Mouse (Mus musculus) left cerebral cortex, postnatal 36 days (tissue): ENCODE measurements around the gene 1700019N19Rik. TPM values are rescaled to one million over a fixed set of nuclear protein-coding genes. Genes with fewer than 3 reads are reported as not detected.

Experiments used
- DNase-seq, 2 experiments: peaks; one replicate each; pipeline ENCODE4 v3.0.0; 2021 to 2022; ENCODE audit warnings: low spot score in 2 of 2, mixed read lengths in 1 of 2
- intact Hi-C: fragments of 180-260 bp; cut with DNase I; formaldehyde crosslinking; loops from one replicate; pipeline ENCODE4 v1.15.1; 2025
- total RNA-seq, 2 experiments: library from RNA; stranded (reverse); gene quantifications; 2 replicates each; pipeline ENCODE4 v1.2.3; 2021

Gene 1700019N19Rik
- total RNA-seq, 2 experiments from 2014 or later = 1.1 TPM; not detected in 1

DNA sequence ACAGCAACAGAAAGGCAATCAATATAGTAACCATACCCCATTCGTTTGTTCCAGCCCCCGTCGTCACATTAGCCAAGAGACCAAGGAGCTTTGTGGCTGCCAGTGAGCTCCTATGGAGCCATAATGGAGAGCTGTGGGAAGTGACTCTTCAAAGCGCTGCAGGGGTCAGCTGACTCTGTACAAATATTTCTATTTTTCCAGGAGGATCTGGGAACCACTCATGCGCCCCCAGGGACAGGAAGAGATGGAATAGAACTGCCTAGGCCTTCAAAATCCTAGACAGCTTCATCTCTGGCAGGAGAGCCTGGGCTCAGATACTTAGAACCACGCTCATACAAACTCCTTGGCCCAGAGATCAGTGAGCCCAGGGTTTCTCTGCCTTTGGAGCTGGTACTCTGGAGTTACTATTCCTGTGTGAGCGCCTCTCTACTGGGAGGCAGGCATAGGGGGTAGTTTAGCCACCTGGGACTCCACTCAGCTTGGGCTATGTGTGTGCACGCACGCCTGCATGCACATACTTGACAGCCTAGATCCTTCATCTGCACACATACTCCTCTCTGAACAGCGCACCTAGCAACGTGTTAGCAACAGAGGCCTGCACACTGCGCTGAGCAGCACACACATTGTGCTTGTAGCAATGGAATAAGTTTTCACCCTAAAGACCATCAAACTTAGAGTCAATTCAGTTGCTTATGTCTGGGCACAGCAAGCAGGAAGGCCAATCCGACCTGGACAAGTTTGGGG lies 21.1 kb upstream of the 1700019N19Rik start:
- DNase-seq = no peak
- intact Hi-C loops = no loop called here

DNA sequence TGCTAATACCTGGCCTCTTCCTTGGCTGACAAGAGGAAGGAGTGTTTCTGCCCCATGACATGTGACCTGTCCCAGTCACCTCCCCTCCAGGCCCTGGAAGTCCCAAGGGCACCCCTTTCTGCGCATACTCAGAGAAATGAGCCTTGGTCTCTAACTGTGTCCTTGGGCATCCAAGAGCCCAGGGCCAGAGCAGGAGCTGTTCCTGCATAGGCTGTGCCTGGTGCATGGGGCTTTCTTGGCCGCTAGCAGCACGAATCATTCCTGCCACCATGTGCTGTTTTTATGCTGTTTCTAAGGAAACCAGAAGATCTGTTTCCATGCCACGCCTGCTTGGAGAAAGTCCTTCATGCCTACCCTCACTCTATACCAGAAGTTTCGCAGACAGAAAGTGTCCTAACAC lies 16.3 kb upstream of the 1700019N19Rik start:
- intact Hi-C loops = no loop called here
- no peak for DNase-seq

DNA sequence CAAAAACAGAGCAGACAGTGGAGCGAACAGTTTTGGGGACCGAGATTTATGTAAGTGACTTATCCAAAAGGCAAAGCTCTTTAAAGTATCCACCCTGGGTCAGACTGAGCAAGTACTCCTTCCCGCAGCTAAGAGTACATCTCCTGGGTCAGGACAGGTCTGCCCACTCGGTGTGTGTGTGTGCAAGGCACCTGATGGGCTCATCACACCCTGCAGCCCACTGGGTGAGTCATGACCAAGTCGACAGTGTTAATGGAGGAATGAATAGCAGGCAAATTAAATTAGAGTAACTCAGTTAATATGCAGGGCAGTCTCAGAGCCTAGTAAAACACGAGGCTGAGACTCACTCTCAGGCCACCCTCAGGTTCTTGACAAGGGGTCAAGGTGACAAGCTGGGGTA lies 14.6 kb upstream of the 1700019N19Rik start:
- no peak for DNase-seq
- intact Hi-C loops = loop anchor here (5.0 kb wide), 1 partner anchor 398 kb away; no protein-coding TSS in a partner anchor

DNA sequence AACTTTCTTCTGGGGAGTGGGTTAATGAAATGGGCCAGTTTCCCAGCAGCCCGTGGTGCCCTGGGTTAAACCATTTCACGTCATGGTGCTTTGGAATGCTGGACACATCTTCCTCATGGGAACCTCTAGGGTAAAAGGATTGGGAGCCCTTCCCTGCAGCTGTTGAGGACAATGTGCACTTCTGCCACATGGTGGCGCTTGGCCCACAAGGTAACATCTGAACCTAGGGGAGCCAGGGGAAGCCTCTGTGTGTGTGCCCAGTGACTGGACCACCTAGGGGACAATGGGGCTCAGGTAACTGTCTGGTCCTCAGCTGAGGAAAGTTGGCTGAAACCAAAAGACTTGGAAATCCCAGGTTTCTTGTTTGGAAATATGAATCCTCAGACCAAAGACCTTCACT lies 12.1 kb upstream of the 1700019N19Rik start:
- DNase-seq = peak; percentile 69
- intact Hi-C loops = loop anchor here (1.0 to 5.0 kb wide), 3 partner anchors 54 to 401 kb away; no protein-coding TSS in a partner anchor

DNA sequence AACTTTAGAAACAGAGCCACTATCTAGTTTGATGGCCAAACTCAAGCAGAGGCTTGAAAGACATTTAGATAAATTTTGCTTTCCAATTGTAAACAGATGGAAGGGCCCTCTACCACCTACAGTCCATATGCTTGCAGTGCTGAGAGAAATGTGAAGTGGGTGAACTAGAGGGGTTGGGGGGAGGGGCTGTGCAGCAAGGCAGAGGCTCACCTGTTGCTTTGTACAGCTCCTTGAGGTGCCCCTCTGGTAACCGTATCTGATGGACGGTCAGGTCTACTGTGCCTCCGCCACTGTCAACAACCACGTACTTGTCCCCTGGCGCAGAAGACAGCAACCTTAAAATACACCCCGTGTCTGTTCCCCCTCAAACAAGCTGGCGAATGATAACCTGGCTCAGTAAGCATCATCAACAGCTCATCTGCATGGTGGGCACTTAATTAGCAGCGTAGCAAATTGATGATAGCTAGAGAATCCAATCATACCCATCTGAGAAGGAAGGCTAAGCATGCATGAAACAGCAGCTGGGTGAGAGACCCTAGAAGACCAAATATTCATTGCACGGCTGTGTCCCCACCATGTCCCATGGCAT lies 11.0 kb upstream of the 1700019N19Rik start:
- peak; percentile 33 to 53 for DNase-seq
- intact Hi-C loops = loop anchor here (5.0 kb wide), 1 partner anchor 402 kb away; no protein-coding TSS in a partner anchor

DNA sequence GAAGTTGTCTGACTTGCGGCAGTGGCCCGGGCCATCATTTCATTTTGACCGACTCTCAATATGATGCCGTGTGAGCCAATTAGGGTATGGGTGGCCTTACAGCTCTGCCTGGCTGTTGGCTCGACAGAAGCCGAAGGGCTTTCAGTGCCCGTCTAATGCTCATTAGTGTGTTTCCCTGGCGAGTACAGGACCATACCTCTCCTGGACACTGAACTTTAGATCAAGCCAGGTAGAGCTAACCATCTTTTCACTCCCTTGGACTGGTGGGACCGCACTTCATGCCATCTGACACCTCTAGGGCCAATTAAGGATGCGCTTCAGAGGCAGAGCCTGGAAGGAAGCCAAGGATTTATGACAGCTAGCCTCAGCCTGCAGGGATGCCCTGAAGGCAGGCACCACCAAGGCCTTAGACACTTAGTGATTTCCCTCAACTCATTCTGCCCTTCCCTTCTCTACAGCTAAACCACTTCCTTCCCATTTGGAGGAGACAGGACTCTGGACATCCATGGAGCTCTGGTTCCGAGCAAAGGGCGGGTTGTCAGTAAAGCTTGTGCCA lies 931 bp upstream of the 1700019N19Rik start:
- DNase-seq = no peak
- intact Hi-C loops = no loop called here

DNA sequence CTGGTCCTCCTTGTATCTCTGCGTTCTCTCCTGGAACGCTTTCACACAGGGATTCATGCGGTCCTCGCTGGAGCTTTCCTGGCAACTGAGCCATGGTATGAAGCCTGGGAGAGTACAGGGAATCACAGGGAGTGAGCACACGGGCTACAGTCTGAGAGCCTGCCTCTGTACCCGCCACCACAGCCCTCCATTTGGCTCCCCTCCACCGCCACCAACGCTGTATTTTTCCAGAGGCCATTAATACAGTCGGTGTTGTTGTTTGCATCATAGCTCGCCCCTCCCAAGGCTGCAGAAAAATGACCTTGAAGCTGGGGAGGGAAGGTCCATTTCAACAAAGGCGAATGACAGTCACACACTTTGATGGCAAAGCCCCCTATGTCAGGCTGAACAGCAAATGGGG lies 5.1 kb downstream of the 1700019N19Rik start:
- no peak for DNase-seq
- intact Hi-C loops = no loop called here

DNA sequence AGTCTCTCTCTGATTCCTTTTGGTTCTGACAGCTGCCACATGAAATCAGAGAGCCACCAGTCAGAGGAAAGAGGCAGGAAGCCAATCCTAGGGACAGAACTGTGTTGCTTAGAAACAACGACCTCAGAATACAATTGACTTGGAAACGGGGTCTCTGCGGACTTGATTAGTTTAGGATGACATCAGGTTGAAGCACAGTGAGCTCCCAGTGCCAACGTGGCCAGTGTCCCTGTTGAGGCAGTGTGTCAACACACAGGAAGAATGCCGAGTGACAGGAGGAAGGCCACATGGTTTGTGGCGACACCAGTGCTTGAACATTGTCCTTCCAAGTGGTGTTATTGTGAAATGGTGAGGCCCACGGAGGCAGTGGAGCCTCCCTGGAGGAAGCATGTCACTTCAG lies 10.3 kb downstream of the 1700019N19Rik start:
- intact Hi-C loops = no loop called here
- DNase-seq = no peak

DNA sequence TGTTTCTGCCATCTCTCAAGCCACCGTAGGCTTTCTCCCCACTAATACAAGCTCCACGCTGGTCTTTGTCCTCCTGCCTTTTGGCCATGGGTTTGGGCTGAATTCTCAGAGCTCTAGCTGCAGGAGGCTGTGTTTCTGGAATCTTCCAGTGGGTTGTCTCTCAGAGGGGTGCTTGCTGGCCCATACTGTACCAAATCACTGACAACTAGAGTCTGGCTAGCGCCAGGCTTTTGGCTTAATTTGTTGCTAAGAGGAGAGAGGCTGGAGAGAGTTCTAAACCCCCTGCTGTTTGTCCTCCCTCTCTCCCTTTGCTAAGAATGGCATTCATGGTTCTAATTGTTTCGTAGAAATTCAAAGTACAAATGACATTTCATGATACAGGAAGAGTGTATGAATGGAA lies 12.7 kb downstream of the 1700019N19Rik start:
- intact Hi-C loops = no loop called here
- DNase-seq = no peak

DNA sequence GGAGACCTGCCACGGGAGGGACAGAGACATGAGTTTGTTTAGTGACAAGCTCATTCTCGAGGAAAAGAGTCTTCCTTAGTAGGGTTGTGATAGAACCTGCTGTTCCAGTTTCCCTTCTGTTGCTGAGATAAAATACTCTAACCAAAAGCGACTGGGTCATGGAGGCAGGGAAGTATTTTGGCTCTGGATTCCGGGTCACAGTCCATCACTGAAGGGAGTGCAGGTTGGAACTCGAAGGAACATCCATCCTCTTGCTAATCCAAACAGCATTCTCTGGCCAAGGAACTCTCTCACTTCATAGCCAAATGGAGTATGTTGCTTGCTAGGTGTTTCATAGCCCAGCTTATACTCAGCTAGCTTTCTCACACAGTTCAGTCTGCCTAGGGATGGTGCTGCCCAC lies 17.8 kb downstream of the 1700019N19Rik start:
- no peak for DNase-seq
- intact Hi-C loops = no loop called here

DNA sequence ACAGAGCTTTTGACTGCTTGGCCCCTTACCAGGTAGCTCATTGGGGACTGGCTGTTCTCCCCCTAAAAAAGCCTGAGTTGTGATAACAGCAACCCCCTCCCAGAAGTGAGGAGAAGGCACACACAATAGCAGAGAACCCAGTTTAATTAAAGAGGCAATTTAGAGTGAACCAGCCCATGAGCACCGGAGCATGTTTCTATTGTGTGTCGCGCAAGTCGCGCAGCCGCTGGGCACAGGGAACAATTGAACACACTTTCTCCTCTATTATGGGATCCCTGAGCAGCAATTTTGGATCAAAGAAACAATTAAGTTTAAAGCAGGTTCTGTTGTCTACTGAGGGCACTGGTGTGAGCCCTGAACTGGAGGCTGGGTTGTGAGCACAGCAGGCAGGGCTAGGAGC lies 26.9 kb downstream of the 1700019N19Rik start:
- intact Hi-C loops = loop anchor here (10.0 kb wide), 1 partner anchor 437 kb away; no protein-coding TSS in a partner anchor

DNA sequence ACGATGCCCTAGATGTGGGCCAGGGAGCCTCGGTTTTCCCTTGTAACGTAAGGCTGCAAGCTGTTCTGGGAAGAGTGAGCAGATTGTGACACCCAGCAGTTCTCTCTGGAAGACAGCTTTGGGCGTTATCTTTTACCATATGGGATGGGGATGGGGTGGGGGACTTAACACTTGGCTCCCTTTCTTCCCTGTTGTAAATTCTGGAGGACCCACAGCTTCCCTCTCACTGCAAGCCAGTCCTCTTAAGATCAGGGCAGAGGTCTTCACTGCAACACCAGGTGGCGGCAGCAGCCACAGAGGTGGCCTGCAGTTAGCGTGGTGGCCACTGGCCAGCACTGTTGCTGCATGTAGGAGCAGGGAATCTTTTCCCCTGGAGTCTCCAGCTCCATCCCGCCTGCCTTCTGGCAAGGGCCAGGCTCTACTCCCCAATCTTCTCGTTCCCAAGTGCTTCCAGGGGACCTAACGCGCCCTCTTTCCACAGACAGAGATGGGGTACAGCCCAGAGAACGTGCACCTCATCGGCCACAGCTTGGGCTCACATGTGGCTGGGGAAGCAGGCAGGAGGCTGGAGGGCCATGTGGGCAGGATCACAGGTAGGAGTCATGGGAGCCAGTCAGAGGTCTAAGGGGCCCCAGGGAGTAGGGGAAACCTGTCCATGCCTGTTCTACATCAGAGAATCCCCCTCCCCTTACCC lies 31.3 kb downstream of the 1700019N19Rik start:
- DNase-seq = peak; percentile 71 to 73
- intact Hi-C loops = loop anchor here (2.0 to 10.0 kb wide), 2 partner anchors 140 to 442 kb away; no protein-coding TSS in a partner anchor

More for the DNA sequence above, 26.9 kb downstream of the 1700019N19Rik start:
- DNase-seq = no peak

DNA sequence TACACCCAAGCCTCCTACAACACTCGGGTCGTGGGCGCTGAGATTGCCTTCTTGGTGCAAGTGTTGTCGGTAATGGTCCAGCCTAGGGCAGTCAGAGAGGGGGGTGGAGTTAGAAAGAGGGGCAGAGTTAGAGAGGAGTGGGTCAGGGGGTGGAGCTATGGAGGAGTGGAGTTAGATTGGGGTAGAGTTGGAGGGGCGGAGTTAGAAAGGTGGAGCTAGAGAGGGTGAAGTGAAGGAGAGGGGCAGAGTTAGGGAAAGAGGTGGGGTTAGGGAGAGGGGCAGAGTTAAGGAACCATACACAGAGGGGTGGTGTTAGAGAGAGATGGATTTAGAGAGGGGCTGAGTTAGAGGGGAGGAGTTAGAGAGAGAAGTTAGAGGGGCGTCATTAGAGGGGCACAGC lies 31.9 kb downstream of the 1700019N19Rik start:
- intact Hi-C loops = loop anchor here (2.0 to 10.0 kb wide), 2 partner anchors 140 to 442 kb away; no protein-coding TSS in a partner anchor
- no peak for DNase-seq

DNA sequence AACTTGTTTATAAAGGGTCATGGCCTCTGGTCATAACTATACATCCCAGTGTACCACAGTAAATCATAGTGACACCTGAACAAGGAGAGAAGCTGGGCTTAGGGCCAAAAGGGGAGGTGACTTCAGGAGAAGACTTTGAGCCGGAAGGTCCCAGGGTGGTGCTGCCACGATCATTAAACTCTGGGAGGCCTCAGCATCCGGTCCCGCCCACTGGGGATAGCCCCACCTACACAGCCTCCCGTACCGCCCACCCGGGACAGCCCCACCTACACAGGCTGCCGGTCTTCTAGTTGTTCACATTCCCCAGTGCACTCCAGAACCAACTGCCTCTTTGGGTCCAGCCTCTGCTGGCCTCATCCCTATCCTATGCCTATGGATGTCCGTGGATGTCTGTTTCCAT lies 34.8 kb downstream of the 1700019N19Rik start, which contains the start of gene Pnliprp2:
Gene Pnliprp2 (plus strand): TSS at position 297 of the 400 bp plus-strand sequence.
- no peak for DNase-seq
- intact Hi-C loops = no loop called here

DNA sequence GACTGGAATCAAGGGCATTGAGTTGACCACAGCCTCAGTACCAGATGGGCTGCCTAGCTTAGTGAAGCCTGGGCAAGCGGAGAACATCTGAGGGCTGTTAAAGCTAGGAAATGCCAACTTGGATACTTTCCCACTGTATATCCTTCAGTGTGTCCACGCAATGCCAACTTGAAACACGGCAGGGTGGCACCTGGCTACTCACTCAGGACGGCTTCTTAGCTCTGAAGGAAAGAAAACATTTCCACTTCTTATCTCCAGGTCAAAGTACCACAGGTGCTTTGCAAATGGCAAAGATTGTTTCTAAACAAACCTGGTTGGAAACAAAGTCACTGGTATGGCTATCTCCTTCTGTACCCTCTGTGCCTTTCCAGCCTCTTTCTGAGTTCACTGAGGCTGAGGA lies 35.4 kb downstream of the 1700019N19Rik start:
- intact Hi-C loops = no loop called here
- no peak for DNase-seq

DNA sequence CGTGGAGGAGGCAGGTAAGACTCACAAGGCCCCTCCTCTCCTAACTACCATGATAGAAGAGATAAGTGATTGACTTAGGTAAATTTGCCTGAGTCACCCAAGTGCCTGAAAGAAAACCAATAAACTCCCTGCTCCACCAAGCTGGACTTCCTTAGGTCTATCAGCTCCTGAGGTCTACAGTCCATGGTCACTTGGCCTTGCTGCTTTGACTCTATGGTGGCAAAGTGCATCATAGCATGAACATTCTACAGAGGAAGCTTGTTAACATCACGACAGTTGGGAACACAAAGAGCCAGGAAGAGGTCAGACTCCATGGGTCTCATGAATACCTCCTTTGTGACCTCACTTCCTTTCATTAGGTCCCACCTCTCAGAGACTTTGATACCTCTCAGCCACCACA lies 42.8 kb downstream of the 1700019N19Rik start:
- DNase-seq = no peak
- intact Hi-C loops = no loop called here

DNA sequence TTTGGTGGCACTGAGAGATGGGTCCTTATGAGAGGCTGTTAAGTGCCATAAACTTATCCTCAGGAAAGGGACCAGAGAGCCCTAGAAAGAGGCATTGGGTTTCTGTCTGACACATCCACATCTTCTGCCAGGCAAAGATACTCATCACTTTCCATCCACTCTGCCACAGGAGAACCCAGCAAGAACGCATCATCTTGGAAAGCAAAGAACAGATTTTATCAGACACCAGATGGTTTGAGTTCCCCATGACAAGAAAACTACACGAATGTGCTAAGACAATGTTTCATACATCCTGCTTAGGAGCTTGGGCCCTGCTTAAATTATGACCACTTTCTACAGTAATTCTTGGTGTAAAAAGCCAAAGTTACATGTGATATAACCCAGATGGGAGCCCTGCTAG lies 43.4 kb downstream of the 1700019N19Rik start:
- DNase-seq = no peak
- intact Hi-C loops = no loop called here

DNA sequence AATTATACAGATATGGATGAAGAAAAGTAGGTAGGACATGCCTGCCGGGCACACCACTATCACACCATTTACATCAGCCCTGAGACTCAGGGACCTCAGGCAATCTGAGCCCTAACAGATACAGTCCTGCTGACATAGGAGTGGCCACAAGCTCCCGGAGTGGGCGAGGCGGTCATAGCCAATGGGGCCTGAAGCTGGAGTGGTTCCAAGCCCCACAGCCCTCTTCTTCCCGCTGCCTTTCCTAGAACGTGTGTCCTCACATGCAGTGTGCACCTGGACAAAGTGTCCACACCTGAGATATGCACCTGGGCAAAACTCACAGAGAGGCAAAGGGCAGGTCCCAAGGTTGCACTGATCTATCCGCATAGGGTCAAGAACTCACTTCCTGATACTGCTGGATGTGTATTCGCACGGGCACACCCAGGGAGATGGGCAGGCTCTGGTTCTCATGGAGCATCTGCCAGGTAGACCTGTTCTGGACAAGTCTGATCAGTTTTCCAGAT lies 46.7 kb downstream of the 1700019N19Rik start:
- DNase-seq = no peak
- intact Hi-C loops = no loop called here

DNA sequence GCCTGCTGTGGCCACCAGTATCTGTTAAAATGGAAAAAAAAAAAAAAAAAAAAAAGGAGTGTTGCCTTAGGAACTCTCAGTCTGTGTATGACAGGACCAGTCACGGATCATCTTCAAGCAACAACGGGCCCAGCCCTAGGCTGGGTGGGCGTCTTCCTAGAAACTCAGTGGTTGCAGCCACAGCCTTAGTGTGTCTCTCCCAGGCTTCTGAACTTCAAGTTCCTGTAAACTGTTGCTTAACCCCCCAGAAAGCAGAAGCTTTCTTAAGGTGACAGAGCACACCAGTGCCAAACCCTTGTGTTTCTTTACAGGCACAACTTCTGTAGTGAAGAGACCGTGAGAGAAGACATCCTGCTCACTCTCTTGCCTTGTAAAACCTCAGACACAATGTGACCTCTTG lies 50.5 kb downstream of the 1700019N19Rik start:
- DNase-seq = no peak
- intact Hi-C loops = no loop called here

DNA sequence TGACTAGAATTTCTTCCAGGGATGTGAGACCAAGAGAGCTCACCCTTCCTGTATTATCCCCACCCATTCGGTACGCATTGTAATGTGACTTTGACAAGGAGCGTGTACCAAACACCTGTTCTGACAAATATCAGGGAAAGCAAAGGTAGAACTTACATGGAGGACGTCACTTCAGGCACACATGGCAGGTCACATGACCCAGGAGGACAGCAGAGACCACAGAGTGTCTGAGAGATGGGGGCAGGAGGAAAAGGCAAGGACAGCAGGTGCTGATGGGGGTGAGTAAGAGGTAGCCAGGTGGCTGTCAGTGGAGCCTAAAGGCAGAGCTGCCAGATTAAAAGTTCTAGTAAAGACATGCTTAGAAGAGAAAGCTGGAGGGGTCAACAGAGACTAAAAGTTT lies 51.5 kb downstream of the 1700019N19Rik start:
- no peak for DNase-seq
- intact Hi-C loops = no loop called here
